Mouse (Mus musculus): ENCODE results near the gene Tecpr2.

Gene Tecpr2

DNA sequence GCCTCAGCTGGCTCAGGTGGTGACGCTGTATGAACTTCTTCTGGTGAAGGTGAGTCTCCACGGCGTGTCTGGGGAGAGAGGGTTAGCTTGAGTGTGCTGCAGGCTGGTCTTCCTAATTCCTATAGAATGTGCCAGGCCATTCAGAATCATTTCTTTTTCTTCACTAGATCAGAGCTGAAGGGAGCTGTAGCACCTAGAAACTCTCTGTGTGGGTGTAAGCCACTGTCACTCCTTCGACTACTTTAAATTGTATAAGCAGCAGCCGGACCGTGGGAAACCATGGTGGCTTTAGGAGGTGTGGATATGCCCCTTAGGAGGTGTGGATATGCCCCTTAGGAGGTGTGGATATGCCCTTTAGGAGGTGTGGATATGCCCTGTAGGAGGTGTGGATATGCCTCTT lies 25.1 kb upstream of the Tecpr2 start:
- no peak for DNase-seq (ENCODE audit: low read depth, low spot score)

- DNase-seq (ENCODE audit: low read depth, low spot score) = no peak
Measured at GRCm38 (mm10) chr12:110865571-110865970, 23.5 kb upstream of the Tecpr2 start.

GRCm38 (mm10) chr12:110865989-110866388 lies 23.1 kb upstream of the Tecpr2 start:
- DNase-seq (ENCODE audit: low read depth, low spot score) = no peak

- no peak for DNase-seq (ENCODE audit: low read depth, low spot score)
Measured at GRCm38 (mm10) chr12:110870107-110870506, 19.0 kb upstream of the Tecpr2 start.

- DNase-seq (ENCODE audit: low read depth, low spot score) = no peak
Measured at GRCm38 (mm10) chr12:110871247-110871646, 17.8 kb upstream of the Tecpr2 start.

GRCm38 (mm10) chr12:110875351-110875750 lies 13.7 kb upstream of the Tecpr2 start:
- DNase-seq (ENCODE audit: low read depth, low spot score) = no peak

GRCm38 (mm10) chr12:110882291-110882690 lies 6.8 kb upstream of the Tecpr2 start:
- DNase-seq (ENCODE audit: low read depth, low spot score) = peak; percentile 97

DNA sequence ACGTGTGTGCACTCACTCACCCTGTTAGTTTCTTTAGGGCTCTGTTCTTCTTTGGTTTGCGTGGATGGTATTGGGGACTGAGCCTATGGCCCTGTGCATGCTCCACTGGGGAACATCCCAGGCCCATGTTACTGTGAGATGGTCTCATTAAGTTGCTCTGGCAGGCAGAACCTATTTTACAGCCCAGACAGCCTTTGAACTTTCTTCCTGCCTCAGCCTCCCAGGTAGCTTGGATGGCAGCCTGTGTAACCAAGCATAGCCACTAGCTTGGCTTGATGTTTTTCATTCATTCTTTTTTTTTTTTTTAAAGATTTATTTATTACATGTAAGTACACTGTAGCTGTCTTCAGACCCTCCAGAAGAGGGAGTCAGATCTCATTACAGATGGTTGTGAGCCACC lies 3.8 kb upstream of the Tecpr2 start:
- DNase-seq (ENCODE audit: low read depth, low spot score) = no peak

DNA sequence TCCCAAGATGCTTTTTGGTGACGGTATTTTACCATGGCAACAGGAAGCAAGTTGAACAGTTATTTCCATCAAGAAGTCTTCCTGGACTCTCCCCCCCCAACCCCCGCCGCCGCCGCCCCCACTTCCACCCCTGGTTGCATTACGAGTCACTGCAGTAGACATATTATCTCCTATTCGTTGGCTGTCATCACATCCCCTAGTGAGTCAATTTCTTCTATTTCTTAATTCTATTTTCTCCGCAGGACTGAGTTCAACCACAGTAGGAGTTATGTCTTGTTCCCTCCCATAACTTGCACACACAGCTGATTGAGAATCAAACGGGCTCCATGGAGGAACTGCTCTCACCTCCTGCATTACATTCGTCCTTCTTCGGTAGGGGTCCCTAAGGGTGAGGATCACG lies 958 bp upstream of the Tecpr2 start:
- no peak for DNase-seq (ENCODE audit: low read depth, low spot score)

DNA sequence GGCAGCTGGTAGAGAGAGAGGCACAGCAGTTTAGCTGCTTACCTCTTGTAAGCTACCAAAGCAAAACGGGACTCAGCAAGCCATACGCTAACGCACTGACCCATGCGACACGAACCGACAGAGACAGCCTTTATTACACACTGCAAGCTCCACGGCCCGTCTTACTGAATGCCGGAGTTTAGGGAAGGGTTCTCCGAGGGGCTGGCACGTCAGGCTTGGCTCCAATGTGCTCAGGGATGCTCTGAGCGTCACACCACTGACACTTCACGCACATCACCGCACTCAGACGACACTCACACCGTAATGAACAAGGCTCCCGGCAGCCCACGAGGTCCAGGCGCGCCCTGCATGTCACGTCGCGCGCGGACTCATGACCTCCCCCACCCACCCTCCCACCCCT lies 458 bp upstream of the Tecpr2 start:
- DNase-seq (ENCODE audit: low read depth, low spot score) = no peak

GRCm38 (mm10) chr12:110891887-110892286 lies 2.8 kb downstream of the Tecpr2 start:
- no peak for DNase-seq (ENCODE audit: low read depth, low spot score)

- no peak for DNase-seq (ENCODE audit: low read depth, low spot score)
Measured at GRCm38 (mm10) chr12:110902106-110902505, 13.0 kb downstream of the Tecpr2 start.

- peak; percentile 29 for DNase-seq (ENCODE audit: low read depth, low spot score)
Measured at GRCm38 (mm10) chr12:110903536-110903935, 14.5 kb downstream of the Tecpr2 start.

- no peak for DNase-seq (ENCODE audit: low read depth, low spot score)
Measured at GRCm38 (mm10) chr12:110907845-110908244, 18.8 kb downstream of the Tecpr2 start.

GRCm38 (mm10) chr12:110909962-110910361 lies 20.9 kb downstream of the Tecpr2 start:
- DNase-seq (ENCODE audit: low read depth, low spot score) = no peak

DNA sequence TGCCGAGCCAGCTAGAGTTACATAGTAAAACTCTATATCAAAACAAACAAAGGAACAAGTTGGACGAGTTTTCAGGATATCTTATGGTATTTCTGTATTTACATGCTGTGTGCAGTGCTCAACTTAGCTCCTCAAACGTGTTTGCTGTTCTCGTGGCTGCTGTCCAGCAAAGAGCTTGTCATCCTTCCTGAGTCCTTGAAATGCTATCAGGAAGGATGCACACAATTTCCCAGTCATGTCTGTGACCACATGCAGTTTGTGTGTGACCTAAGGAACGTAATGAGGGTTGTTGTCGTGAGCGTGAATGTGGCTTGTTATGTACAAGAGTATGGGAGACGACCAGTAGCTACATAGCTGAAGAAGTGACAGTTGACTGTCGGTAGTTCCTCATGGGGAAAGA lies 26.7 kb downstream of the Tecpr2 start:
- DNase-seq (ENCODE audit: low read depth, low spot score) = no peak

DNA sequence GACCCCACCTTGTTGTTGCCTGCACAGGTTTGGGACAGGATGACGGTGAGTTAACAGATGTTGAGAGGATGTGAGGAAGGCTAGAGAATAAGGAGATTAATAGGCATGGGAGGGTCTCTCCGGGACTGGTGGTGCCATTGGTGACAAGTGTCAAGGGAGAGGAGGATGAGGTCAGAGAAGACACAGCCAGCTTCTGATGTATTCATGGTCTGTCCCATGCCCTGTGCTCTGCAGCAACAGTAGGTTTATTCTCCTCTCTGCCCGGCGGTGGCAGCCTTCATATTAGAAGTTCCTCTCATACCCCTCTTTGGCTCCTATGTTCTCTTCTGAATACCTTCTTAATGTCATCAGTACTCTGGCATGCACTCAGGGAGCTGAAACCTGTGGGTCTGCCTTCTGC lies 31.2 kb downstream of the Tecpr2 start:
- no peak for DNase-seq (ENCODE audit: low read depth, low spot score)

DNA sequence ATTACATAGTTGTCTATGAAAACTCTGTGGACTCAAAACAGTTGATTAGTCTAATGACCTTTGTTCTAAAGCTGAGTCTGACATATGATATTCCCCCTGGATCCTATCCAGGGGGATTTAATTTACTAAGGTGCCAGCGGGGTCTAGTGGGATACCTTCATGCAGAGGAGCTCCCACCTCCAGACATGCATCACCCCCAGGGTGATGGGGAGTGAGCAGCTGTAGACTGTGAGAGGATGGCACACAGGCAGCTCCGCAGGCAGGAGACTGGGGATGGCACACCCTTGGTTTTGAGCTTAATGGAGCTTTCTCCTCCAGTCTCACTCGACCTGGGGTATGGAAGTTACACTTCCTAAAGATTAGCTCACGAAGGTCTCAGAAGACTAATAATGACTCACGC lies 32.5 kb downstream of the Tecpr2 start:
- no peak for DNase-seq (ENCODE audit: low read depth, low spot score)

DNA sequence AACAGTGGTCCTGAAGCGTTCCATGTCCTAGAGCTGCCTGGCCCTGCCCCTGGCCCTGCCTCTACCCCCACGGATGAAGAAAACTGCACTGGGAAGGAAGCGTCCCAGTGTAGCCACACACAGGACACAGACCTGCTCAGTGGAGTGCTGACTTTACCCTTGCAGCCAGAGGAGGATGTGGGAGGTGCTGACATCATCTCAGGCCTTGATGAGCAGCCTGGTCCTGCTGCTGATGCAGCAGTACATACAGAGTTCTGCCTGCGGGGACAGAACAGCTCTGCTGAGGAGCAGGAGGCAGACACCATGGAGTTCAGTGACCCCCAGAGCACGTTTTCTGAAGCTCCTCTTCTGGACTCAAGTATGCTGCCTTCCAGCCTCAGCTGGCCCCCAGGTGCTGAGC lies 43.8 kb downstream of the Tecpr2 start:
- no peak for DNase-seq (ENCODE audit: low read depth, low spot score)

- DNase-seq (ENCODE audit: low read depth, low spot score) = peak; percentile 79
Measured at GRCm38 (mm10) chr12:110935983-110936620, 47.0 kb downstream of the Tecpr2 start.

DNA sequence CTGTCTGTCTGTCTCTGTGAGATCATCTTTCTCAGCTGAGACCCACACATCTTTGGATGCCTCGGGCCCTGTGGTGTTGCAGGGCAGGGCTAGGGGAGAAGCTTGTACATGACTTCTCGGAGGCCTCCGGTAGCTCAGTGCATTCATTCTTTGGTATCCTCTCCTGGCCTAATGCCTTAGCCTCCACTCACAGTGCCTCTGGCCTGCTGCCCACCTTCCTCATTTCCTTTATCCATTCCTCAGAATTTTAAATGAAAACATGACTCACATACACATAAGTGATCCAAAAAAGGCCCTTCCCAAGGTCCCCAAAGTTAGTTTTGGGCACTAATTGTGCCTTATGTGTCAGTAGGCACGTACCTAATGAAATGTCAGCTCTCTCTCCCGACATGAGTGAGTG lies 48.4 kb downstream of the Tecpr2 start:
- DNase-seq (ENCODE audit: low read depth, low spot score) = no peak

- no peak for DNase-seq (ENCODE audit: low read depth, low spot score)
Measured at GRCm38 (mm10) chr12:110939385-110939784, 50.3 kb downstream of the Tecpr2 start.

GRCm38 (mm10) chr12:110940869-110941268 lies 51.8 kb downstream of the Tecpr2 start:
- no peak for DNase-seq (ENCODE audit: low read depth, low spot score)

DNA sequence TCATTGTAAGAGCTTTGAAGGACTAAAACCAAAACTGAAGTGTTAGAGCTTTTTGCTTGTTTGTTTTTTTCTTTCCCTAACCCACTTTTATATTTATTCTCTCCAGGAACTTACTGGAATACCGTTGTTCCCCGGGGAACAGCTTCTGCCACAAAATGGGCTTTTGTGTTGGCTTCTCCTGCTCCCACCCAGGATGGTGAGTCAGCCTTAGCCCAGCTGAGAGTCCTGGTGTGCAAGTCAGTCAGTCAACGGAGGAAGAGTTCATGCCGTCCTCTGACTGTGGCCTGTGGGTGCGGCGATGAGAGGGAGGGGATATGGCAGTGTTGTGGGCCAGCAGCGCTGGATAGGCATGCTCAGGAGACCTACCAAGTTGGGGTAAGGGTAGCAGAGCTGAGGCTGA lies 57.2 kb downstream of the Tecpr2 start:
- DNase-seq (ENCODE audit: low read depth, low spot score) = no peak
